17 mouse cellular contexts compared by ENCODE assay signal in the genomic region with DNA sequence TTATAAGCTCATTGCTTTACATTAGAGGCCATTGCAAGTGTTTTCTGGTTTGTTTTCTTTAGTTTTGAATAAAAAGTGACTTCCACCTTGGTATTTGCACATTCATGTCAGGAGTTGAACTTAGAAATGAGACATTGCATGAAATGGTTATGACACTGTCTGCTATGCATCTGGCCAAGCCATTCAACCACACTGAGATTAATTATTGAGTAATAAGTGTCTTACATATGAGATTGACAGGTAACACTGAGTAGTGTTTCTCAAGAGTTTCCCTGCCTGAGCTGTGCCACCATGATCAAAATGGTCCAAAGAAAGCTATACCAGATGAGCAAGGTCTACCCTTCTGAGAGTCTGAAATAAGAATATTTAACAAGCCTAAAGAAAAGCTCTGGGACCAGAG.
"Had no signal": no experiment of that assay in that cellular context is flagged by ENCODE, and none has a peak within 500 bp of the region (broad histone marks: within the 10 kb centered on the region; RNA-seq: fewer than 3 reads in every experiment).

No protein-coding gene starts in this region.

- H3K4me1 ChIP-seq: limb, embryonic 10.5 days; limb, embryonic 13.5 days; liver, embryonic 12.5 days; liver, embryonic 15.5 days; lung, embryonic 15.5 days had no signal

- H3K27me3 ChIP-seq: limb, embryonic 13.5 days; liver, embryonic 12.5 days; liver, embryonic 15.5 days; lung, embryonic 15.5 days; midbrain, embryonic 12.5 days had no signal

- H3K9ac ChIP-seq: limb, embryonic 13.5 days; liver, embryonic 12.5 days; liver, embryonic 15.5 days; lung, embryonic 15.5 days; midbrain, embryonic 12.5 days had no signal

- H3K4me2 ChIP-seq: limb, embryonic 13.5 days; liver, embryonic 12.5 days; liver, embryonic 15.5 days; lung, embryonic 15.5 days; midbrain, embryonic 12.5 days had no signal

- H3K9me3 ChIP-seq: limb, embryonic 10.5 days; limb, embryonic 13.5 days; liver, embryonic 12.5 days; liver, embryonic 15.5 days; lung, embryonic 15.5 days; midbrain, embryonic 12.5 days had no signal

- H3K4me3 ChIP-seq: limb, embryonic 10.5 days; limb, embryonic 13.5 days; liver, embryonic 12.5 days; liver, embryonic 15.5 days; lung, embryonic 15.5 days; midbrain, embryonic 12.5 days had no signal

- DNase-seq: kidney, adult 18-20 months; kidney, adult 9 months; kidney, postnatal 14 days; kidney, postnatal 4 days; liver; right cerebral cortex, postnatal 14 days; spleen, adult 18-20 months; thymus, adult 2 months; thymus, postnatal 14 days; thymus, postnatal 4 days had no signal

- H3K27ac ChIP-seq: limb, embryonic 10.5 days; limb, embryonic 13.5 days; liver, embryonic 12.5 days; liver, embryonic 15.5 days; lung, embryonic 15.5 days; midbrain, embryonic 12.5 days had no signal

- ATAC-seq: intestine, embryonic 16.5 days; liver, embryonic 12.5 days had no signal

- H3K36me3 ChIP-seq: limb, embryonic 10.5 days; limb, embryonic 13.5 days; liver, embryonic 12.5 days; liver, embryonic 15.5 days; lung, embryonic 15.5 days; midbrain, embryonic 12.5 days had no signal
